Mouse (Mus musculus): Measurements from ENCODE around the gene Gas6. TPM values are rescaled to one million over a fixed set of nuclear protein-coding genes. Genes with fewer than 3 reads are reported as not detected.

Gene Gas6
- 54.0 and 68.1 TPM in 2 replicates for polyA plus RNA-seq (2012; rRNA removed)

- peak within 1 kb of the TSS; percentile 42; the same call in 1 of the 2 replicates for H3K27ac ChIP-seq (ENCODE audit: insufficient read depth, low read length)
- no peaks in the 10 kb centered on the region; the same call in 1 of the 2 replicates for H3K4me1 ChIP-seq (ENCODE audit: control insufficient read depth, insufficient read depth, insufficient read length)
- H3K36me3 ChIP-seq (ENCODE audit: control insufficient read depth, insufficient read depth, low read length), result no peaks in the 10 kb centered on the region
- peak within 1 kb of the TSS; percentile 45; the same call in 1 of the 2 replicates for H3K4me3 ChIP-seq (ENCODE audit: extremely low read depth, insufficient read depth, insufficient read length)
- no peak for DNase-seq (ENCODE audit: low read depth in 1 of 2, low spot score in 2 of 2)
- no peak for TF ChIP-seq POLR2A (IDR thresholded peaks at IDR 0.05; ENCODE audit: low read depth, low read length)
- TF ChIP-seq CTCF (IDR thresholded peaks at IDR 0.05; ENCODE audit: extremely low read depth, insufficient read depth, insufficient read length, insufficient replicate concordance), result no peak
- 4% methylated on average over 58 of the region's 64 CpGs for WGBS
- peaks cover 7% of the 10 kb centered on the region for H3K27me3 ChIP-seq (ENCODE audit: control insufficient read depth, insufficient read depth, low read length)
These were observed at the start of gene Gas6 for GRCm38 (mm10) chr8:13493858-13494631. TSS of gene Gas6 (minus strand) at chr8:13494490.

DNA sequence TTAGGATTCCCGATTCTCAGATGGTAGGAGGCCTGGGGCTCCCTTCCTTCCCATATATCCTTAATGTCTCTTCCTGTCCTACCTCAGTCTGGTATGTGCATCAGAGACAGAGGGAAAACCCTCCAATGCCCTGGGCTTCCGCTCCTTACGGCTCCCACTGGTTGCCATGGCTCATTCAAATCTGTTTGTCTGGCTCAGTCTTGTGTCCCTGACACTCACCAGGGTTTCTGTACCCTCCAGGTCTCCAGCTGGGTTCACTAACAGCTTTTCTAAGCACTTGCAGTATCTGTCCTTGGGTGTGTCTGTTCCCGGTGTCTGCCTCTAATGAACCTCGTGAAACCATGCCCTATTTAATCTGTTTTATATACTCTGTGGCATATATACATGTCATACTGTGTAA is 47.2 kb upstream of the Gas6 start:
- WGBS, result 86% methylated on average over 5 of the region's 5 CpGs
- TF ChIP-seq POLR2A (IDR thresholded peaks at IDR 0.05; ENCODE audit: low read depth, low read length), result no peak
- no peak for TF ChIP-seq CTCF (IDR thresholded peaks at IDR 0.05; ENCODE audit: extremely low read depth, insufficient read depth, insufficient read length, insufficient replicate concordance)
- DNase-seq (ENCODE audit: low read depth in 1 of 2, low spot score in 2 of 2), result no peak
- H3K4me3 ChIP-seq (ENCODE audit: extremely low read depth, insufficient read depth, insufficient read length), result no peak overlapping the region
- no peaks in the 10 kb centered on the region for H3K36me3 ChIP-seq (ENCODE audit: control insufficient read depth, insufficient read depth, low read length)
- no peaks in the 10 kb centered on the region for H3K4me1 ChIP-seq (ENCODE audit: control insufficient read depth, insufficient read depth, insufficient read length)
- no peaks in the 10 kb centered on the region for H3K27me3 ChIP-seq (ENCODE audit: control insufficient read depth, insufficient read depth, low read length)
- H3K27ac ChIP-seq (ENCODE audit: insufficient read depth, low read length), result no peak overlapping the region

GRCm38 (mm10) chr8:13540122-13540521 is 45.8 kb upstream of the Gas6 start:
- Histone ChIP-seq H3K27ac (ENCODE audit: insufficient read depth, low read length) (no peak overlapping the region), H3K27me3 (ENCODE audit: control insufficient read depth, insufficient read depth, low read length) (no peaks in the 10 kb centered on the region), H3K4me1 (ENCODE audit: control insufficient read depth, insufficient read depth, insufficient read length) (no peaks in the 10 kb centered on the region), H3K36me3 (ENCODE audit: control insufficient read depth, insufficient read depth, low read length) (no peaks in the 10 kb centered on the region), H3K4me3 (ENCODE audit: extremely low read depth, insufficient read depth, insufficient read length) (no peak overlapping the region)
- no peak for TF ChIP-seq POLR2A (IDR thresholded peaks at IDR 0.05; ENCODE audit: low read depth, low read length)
- TF ChIP-seq CTCF (IDR thresholded peaks at IDR 0.05; ENCODE audit: extremely low read depth, insufficient read depth, insufficient read length, insufficient replicate concordance), result no peak
- 85% methylated on average over 5 of the region's 5 CpGs for WGBS
- no peak for DNase-seq (ENCODE audit: low read depth in 1 of 2, low spot score in 2 of 2)

GRCm38 (mm10) chr8:13538821-13539220 is 44.5 kb upstream of the Gas6 start:
- 83% methylated on average over 6 of the region's 6 CpGs for WGBS
- no peak overlapping the region for H3K4me3 ChIP-seq (ENCODE audit: extremely low read depth, insufficient read depth, insufficient read length)
- no peaks in the 10 kb centered on the region for H3K4me1 ChIP-seq (ENCODE audit: control insufficient read depth, insufficient read depth, insufficient read length)
- H3K27me3 ChIP-seq (ENCODE audit: control insufficient read depth, insufficient read depth, low read length), result no peaks in the 10 kb centered on the region
- DNase-seq (ENCODE audit: low read depth in 1 of 2, low spot score in 2 of 2), result no peak
- no peak overlapping the region for H3K27ac ChIP-seq (ENCODE audit: insufficient read depth, low read length)
- TF ChIP-seq CTCF (IDR thresholded peaks at IDR 0.05; ENCODE audit: extremely low read depth, insufficient read depth, insufficient read length, insufficient replicate concordance), result no peak
- TF ChIP-seq POLR2A (IDR thresholded peaks at IDR 0.05; ENCODE audit: low read depth, low read length), result no peak
- no peaks in the 10 kb centered on the region for H3K36me3 ChIP-seq (ENCODE audit: control insufficient read depth, insufficient read depth, low read length)

DNA sequence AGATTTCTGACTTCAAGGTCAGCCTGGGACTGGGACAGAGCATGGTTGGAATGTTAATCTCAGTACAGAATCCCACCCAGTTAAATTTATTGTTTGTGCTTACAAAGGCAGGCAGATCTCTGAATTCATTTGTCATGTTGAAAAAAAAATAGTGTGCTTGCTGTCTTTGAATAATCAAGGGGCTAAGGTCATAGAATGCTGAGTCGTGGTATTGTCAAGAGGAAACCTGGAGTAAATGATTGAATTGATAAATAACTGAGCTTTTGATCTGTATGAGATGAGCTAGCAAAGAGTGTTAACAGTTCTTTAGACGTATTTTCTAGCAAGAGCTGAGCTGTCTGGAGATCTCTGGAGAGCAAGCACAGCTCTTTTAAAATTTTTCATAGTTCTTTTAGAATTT is 42.8 kb upstream of the Gas6 start:
- Histone ChIP-seq H3K4me1 (ENCODE audit: control insufficient read depth, insufficient read depth, insufficient read length) (no peaks in the 10 kb centered on the region), H3K36me3 (ENCODE audit: control insufficient read depth, insufficient read depth, low read length) (no peaks in the 10 kb centered on the region), H3K27ac (ENCODE audit: insufficient read depth, low read length) (no peak overlapping the region), H3K4me3 (ENCODE audit: extremely low read depth, insufficient read depth, insufficient read length) (no peak overlapping the region), H3K27me3 (ENCODE audit: control insufficient read depth, insufficient read depth, low read length) (no peaks in the 10 kb centered on the region)
- TF ChIP-seq CTCF (IDR thresholded peaks at IDR 0.05; ENCODE audit: extremely low read depth, insufficient read depth, insufficient read length, insufficient replicate concordance) (no peak), POLR2A (IDR thresholded peaks at IDR 0.05; ENCODE audit: low read depth, low read length) (no peak)
- DNase-seq (ENCODE audit: low read depth in 1 of 2, low spot score in 2 of 2), result no peak
- 76% methylated on average over 2 of the region's 2 CpGs for WGBS

GRCm38 (mm10) chr8:13533123-13533522 is 38.8 kb upstream of the Gas6 start:
- no peak for DNase-seq (ENCODE audit: low read depth in 1 of 2, low spot score in 2 of 2)
- H3K36me3 ChIP-seq (ENCODE audit: control insufficient read depth, insufficient read depth, low read length), result no peaks in the 10 kb centered on the region
- H3K27me3 ChIP-seq (ENCODE audit: control insufficient read depth, insufficient read depth, low read length), result no peaks in the 10 kb centered on the region
- 80% methylated on average over 8 of the region's 8 CpGs for WGBS
- no peak overlapping the region for H3K27ac ChIP-seq (ENCODE audit: insufficient read depth, low read length)
- TF ChIP-seq CTCF (IDR thresholded peaks at IDR 0.05; ENCODE audit: extremely low read depth, insufficient read depth, insufficient read length, insufficient replicate concordance) (no peak), POLR2A (IDR thresholded peaks at IDR 0.05; ENCODE audit: low read depth, low read length) (no peak)
- no peak overlapping the region for H3K4me3 ChIP-seq (ENCODE audit: extremely low read depth, insufficient read depth, insufficient read length)
- no peaks in the 10 kb centered on the region for H3K4me1 ChIP-seq (ENCODE audit: control insufficient read depth, insufficient read depth, insufficient read length)

- DNase-seq (ENCODE audit: low read depth in 1 of 2, low spot score in 2 of 2), result no peak
- Histone ChIP-seq H3K27ac (ENCODE audit: insufficient read depth, low read length) (no peak overlapping the region), H3K4me1 (ENCODE audit: control insufficient read depth, insufficient read depth, insufficient read length) (no peaks in the 10 kb centered on the region), H3K4me3 (ENCODE audit: extremely low read depth, insufficient read depth, insufficient read length) (no peak overlapping the region), H3K27me3 (ENCODE audit: control insufficient read depth, insufficient read depth, low read length) (no peaks in the 10 kb centered on the region), H3K36me3 (ENCODE audit: control insufficient read depth, insufficient read depth, low read length) (no peaks in the 10 kb centered on the region)
- WGBS, result 40% methylated on average over 9 of the region's 9 CpGs
- no peak for TF ChIP-seq POLR2A (IDR thresholded peaks at IDR 0.05; ENCODE audit: low read depth, low read length)
- no peak for TF ChIP-seq CTCF (IDR thresholded peaks at IDR 0.05; ENCODE audit: extremely low read depth, insufficient read depth, insufficient read length, insufficient replicate concordance)
These were observed 37.4 kb upstream of the Gas6 start for GRCm38 (mm10) chr8:13531602-13532171.

Data from spleen, adult 2 months (tissue).